Mouse (Mus musculus): ENCODE data around the gene Ppm1e. TPM values are rescaled to one million over a fixed set of nuclear protein-coding genes. Genes with fewer than 3 reads are reported as not detected.

The Ppm1e gene
- polyA plus RNA-seq, 1 experiment from 2014 or later = 20.3 TPM

DNA sequence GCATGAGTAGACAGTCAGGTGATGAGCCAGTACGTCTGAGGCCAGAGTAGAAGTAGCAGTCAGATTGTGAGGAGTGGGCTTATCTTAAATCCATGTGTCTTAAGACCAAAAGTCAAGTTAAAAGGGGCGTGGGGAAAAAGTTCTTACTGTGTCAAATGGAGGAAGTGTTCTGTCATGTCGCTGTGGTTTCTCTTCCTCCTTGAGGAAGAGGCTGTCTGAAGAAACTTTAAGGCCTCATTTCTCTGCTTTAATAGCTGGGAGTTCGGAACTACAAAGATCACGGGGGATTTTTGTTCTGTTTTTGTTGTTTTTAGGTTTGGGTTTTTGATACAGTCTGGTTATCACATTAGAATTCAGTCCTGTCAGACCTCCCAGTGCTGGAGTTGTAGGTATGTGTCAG, 146.5 kb downstream of the Ppm1e start:
- WGBS = 83% methylated on average over 5 of the region's 5 CpGs
- Histone ChIP-seq H3K4me2 (replicated peaks) (no peak overlapping the region), H3K27me3 (no peaks in the 10 kb centered on the region)

More for the DNA sequence above, 146.5 kb downstream of the Ppm1e start:
- Histone ChIP-seq H3K4me1 (replicated peaks) (no peaks in the 10 kb centered on the region), H3K36me3 (peaks cover 41% of the 10 kb centered on the region), H3K4me3 (replicated peaks) (no peak overlapping the region), H3K9ac (replicated peaks) (no peak overlapping the region), H3K9me3 (no peaks in the 10 kb centered on the region), H3K27ac (no peak overlapping the region)
- no peak for ATAC-seq

Other genes with a start within 250 kb of the Ppm1e start
- 73.5 and 79.9 TPM in 2 replicates for gene Ska2, start 249.8 kb downstream of the Ppm1e start, polyA plus RNA-seq (2015; fragmentation: Nextera tagmentation; extraction: Ambion mirVana)
- 87.6 and 87.8 TPM in 2 replicates for gene Trim37, start 231.9 kb downstream of the Ppm1e start, polyA plus RNA-seq (2015; fragmentation: Nextera tagmentation; extraction: Ambion mirVana)
- gene Rad51c, start 45.9 kb upstream of the Ppm1e start, polyA plus RNA-seq (2015; fragmentation: Nextera tagmentation; extraction: Ambion mirVana) = 5.9 and 6.3 TPM in 2 replicates
- gene Tex14, start 46.0 kb upstream of the Ppm1e start, polyA plus RNA-seq (2015; fragmentation: Nextera tagmentation; extraction: Ambion mirVana) = 0.19 and 0.38 TPM in 2 replicates
- gene Gm11492, start 207.6 kb upstream of the Ppm1e start, polyA plus RNA-seq (2015; fragmentation: Nextera tagmentation; extraction: Ambion mirVana) = not detected in 2 replicates
- 17.8 and 18.0 TPM in 2 replicates for gene Sept4, start 209.9 kb upstream of the Ppm1e start, polyA plus RNA-seq (2015; fragmentation: Nextera tagmentation; extraction: Ambion mirVana)
- 61.8 and 66.6 TPM in 2 replicates for gene Mtmr4, start 233.1 kb upstream of the Ppm1e start, polyA plus RNA-seq (2015; fragmentation: Nextera tagmentation; extraction: Ambion mirVana)